Mouse (Mus musculus) kidney, embryonic 14.5 days (tissue): ENCODE measurements around the gene Scn11a. TPM values are rescaled to one million over a fixed set of nuclear protein-coding genes. Genes with fewer than 3 reads are reported as not detected.

Source experiments
- ATAC-seq: fragments of 200-750 bp; cut with Nextera tagmentation; 2 replicates; pipeline ENCODE4 v1.8.0; 2017; ENCODE audit warnings: moderate number of reproducible peaks, mild to moderate bottlenecking, moderate TSS enrichment, moderate library complexity; ENCODE audit not compliant: low FRiP score, low TSS enrichment
- H3K27ac ChIP-seq: fragments of 300-500 bp; sonication (generic); 2 replicates; pipeline ENCODE4 v1.5.1; 2014; ENCODE audit warnings: low read depth, mild to moderate bottlenecking, low read length, moderate library complexity, mixed read lengths
- H3K27me3 ChIP-seq: fragments of 300-500 bp; sonication (generic); 2 replicates; pipeline ENCODE4 v1.6.1; 2014; ENCODE audit warnings: mild to moderate bottlenecking, low read length; ENCODE audit not compliant: control insufficient read depth, insufficient read depth
- H3K36me3 ChIP-seq: fragments of 300-500 bp; sonication (generic); 2 replicates; pipeline ENCODE4 v1.6.1; 2014; ENCODE audit warnings: low read length, mixed read lengths; ENCODE audit not compliant: control insufficient read depth, insufficient read depth
- H3K4me1 ChIP-seq: fragments of 300-500 bp; sonication (generic); 2 replicates; pipeline ENCODE4 v1.6.1; 2014; ENCODE audit warnings: low read length, mixed read lengths; ENCODE audit not compliant: control insufficient read depth, insufficient read depth
- H3K4me2 ChIP-seq: fragments of 300-500 bp; sonication (generic); replicated peaks from 2 replicates; pipeline ENCODE4 v1.6.1; 2014; ENCODE audit warnings: low read depth, mild to moderate bottlenecking, low read length
- H3K4me3 ChIP-seq: fragments of 300-500 bp; sonication (generic); 2 replicates; pipeline ENCODE4 v1.5.1; 2014; ENCODE audit warnings: mild to moderate bottlenecking, low read length
- H3K9ac ChIP-seq: fragments of 300-500 bp; sonication (generic); 2 replicates; pipeline ENCODE4 v1.6.1; 2014; ENCODE audit warnings: low read depth, mild to moderate bottlenecking, low read length, moderate library complexity
- H3K9me3 ChIP-seq: fragments of 300-500 bp; sonication (generic); 2 replicates; pipeline ENCODE4 v1.6.1; 2016; ENCODE audit warnings: low read length; ENCODE audit not compliant: control insufficient read depth
- WGBS: fragments of 180-500 bp; shearing (Covaris S2); extraction: QIAGEN DNeasy Blood & Tissue Kit; methylation state at CpG from one replicate; pipeline ENCODE4 v1.1.7; 2014; 5-methylcytosine and 5-hydroxymethylcytosine counted together
- polyA plus RNA-seq: library from polyadenylated mRNA; unstranded; fragments of >200 nt; fragmentation: Nextera tagmentation; extraction: Ambion mirVana; gene quantifications from 2 replicates; pipeline ENCODE4 v1.2.1, GENCODE M21; 2014

Scn11a gene
- polyA plus RNA-seq, 1 experiment from 2014 or later = 0.04 TPM

DNA sequence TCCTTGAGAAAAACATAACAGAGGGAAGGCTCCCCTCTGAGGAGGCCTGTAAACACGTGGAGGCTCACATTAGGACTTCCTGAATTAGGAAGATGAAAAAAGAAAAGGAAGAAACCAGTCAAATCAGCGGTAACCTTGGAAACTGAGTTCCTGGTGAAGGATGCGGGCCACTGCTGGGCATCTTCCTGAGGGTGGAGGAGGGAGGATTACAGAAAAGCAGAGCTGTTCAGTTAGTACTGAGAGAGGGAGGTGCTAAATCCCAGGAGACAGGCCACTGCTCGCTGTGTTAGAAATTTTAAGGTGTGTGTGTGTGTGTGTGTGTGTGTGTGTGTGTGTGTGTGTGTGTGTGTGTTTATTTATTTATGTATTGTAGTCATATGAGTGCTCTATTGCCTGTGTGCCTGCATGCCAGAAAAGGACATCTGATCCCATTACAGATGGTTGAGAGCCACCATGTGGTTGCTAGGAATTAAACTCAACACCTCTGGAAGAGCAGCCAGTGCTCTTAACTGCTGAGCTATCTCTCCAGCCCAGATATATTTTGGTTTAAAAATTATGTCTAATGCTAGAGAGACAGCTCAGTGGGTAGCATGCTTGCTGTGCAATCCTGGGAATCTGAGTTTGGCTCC lies 17.4 kb upstream of the Scn11a start:
- Histone ChIP-seq H3K4me3 (no peak overlapping the region), H3K9me3 (no peaks in the 10 kb centered on the region), H3K36me3 (no peaks in the 10 kb centered on the region), H3K27ac (no peak overlapping the region), H3K27me3 (no peaks in the 10 kb centered on the region), H3K9ac (no peak overlapping the region), H3K4me1 (no peaks in the 10 kb centered on the region), H3K4me2 (no peak overlapping the region)
- no peak for ATAC-seq
- 33% methylated on average over 4 of the region's 4 CpGs for WGBS

- Histone ChIP-seq H3K4me1 (no peaks in the 10 kb centered on the region), H3K36me3 (no peaks in the 10 kb centered on the region), H3K9ac (no peak overlapping the region), H3K9me3 (no peaks in the 10 kb centered on the region), H3K27ac (no peak overlapping the region), H3K4me3 (no peak overlapping the region), H3K4me2 (no peak overlapping the region), H3K27me3 (no peaks in the 10 kb centered on the region)
- ATAC-seq = no peak
- 31% methylated on average over 6 of the region's 6 CpGs for WGBS
Observed at GRCm38 (mm10) chr9:119842091-119842490, 16.8 kb upstream of the Scn11a start.

- Histone ChIP-seq H3K27ac (no peak overlapping the region), H3K36me3 (no peaks in the 10 kb centered on the region), H3K9ac (no peak overlapping the region), H3K9me3 (no peaks in the 10 kb centered on the region), H3K4me2 (no peak overlapping the region), H3K27me3 (no peaks in the 10 kb centered on the region), H3K4me3 (no peak overlapping the region), H3K4me1 (no peaks in the 10 kb centered on the region)
- ATAC-seq = no peak
- WGBS = 80% methylated on average over 6 of the region's 6 CpGs
Observed at GRCm38 (mm10) chr9:119841159-119841558, 15.9 kb upstream of the Scn11a start.

- 32% methylated on average over 9 of the region's 9 CpGs for WGBS
- Histone ChIP-seq H3K27me3 (no peaks in the 10 kb centered on the region), H3K4me1 (no peaks in the 10 kb centered on the region), H3K36me3 (no peaks in the 10 kb centered on the region), H3K9ac (no peak overlapping the region), H3K4me2 (no peak overlapping the region), H3K27ac (no peak overlapping the region), H3K4me3 (no peak overlapping the region), H3K9me3 (no peaks in the 10 kb centered on the region)
- ATAC-seq = no peak
Observed at GRCm38 (mm10) chr9:119835581-119836125, 10.4 kb upstream of the Scn11a start.

DNA sequence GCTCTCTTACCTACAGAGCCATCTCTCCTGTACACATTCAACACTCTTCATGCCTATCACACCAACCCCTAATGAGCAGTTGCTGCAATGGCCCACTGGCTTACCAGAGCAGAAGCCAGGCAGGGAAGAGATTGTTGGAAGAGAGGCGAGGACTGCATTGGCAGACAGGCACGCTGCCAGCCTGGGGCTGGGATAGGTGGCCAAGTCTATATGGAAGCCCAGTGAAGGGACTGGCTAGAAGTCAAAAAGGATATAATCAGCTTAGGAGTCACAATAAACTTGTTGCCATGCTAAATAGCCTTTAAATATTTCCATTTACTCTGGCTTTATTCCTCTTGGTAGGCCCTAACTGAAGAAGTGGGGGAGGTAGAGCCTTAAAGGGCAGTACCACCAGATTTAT lies 5.7 kb upstream of the Scn11a start:
- Histone ChIP-seq H3K9me3 (no peaks in the 10 kb centered on the region), H3K27me3 (no peaks in the 10 kb centered on the region), H3K36me3 (no peaks in the 10 kb centered on the region), H3K27ac (no peak overlapping the region), H3K4me3 (no peak overlapping the region), H3K9ac (no peak overlapping the region), H3K4me1 (no peaks in the 10 kb centered on the region), H3K4me2 (no peak overlapping the region)
- ATAC-seq = no peak
- WGBS = 92% methylated on average over 2 of the region's 2 CpGs

GRCm38 (mm10) chr9:119823722-119824121 lies 1.5 kb downstream of the Scn11a start:
- Histone ChIP-seq H3K27ac (no peak overlapping the region), H3K4me2 (no peak overlapping the region; the same call in 1 of the 2 replicates), H3K36me3 (no peaks in the 10 kb centered on the region), H3K4me3 (no peak overlapping the region), H3K9me3 (no peaks in the 10 kb centered on the region), H3K9ac (no peak overlapping the region), H3K4me1 (no peaks in the 10 kb centered on the region), H3K27me3 (no peaks in the 10 kb centered on the region)
- ATAC-seq = no peak
- WGBS = 64% methylated on average over 9 of the region's 9 CpGs

DNA sequence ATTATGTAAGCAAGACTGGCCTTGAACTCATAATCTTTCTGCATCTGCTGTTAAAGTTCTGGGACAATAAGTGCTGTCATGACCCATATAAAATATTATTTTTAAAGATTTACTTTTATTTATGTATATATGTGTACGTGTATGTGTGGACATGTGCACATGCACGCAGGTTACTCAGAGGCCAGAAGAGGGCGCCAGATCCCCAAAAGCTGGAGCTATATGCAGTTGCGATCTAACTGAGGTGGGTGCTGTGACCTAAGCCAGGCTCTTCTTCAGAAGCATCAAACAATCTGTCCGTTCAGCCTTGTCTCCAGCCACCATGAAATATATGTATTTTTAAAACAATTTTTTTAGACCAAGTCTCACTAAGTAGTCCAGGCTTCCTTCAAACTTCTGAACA lies 11.6 kb downstream of the Scn11a start:
- no peak for ATAC-seq
- Histone ChIP-seq H3K9ac (no peak overlapping the region), H3K4me2 (no peak overlapping the region), H3K4me3 (no peak overlapping the region), H3K36me3 (no peaks in the 10 kb centered on the region), H3K27ac (no peak overlapping the region), H3K27me3 (no peaks in the 10 kb centered on the region), H3K9me3 (0 out of 2 replicates have a peak, but pooled peaks cover 4% of the 10 kb centered on the region), H3K4me1 (no peaks in the 10 kb centered on the region)
- 93% methylated on average over 5 of the region's 5 CpGs for WGBS

GRCm38 (mm10) chr9:119806491-119806890 lies 18.8 kb downstream of the Scn11a start:
- no peak overlapping the region for H3K9ac ChIP-seq
- H3K27ac ChIP-seq = no peak overlapping the region
- H3K4me1 ChIP-seq = 0 out of 2 replicates have a peak, but pooled peaks cover 2% of the 10 kb centered on the region
- WGBS = 78% methylated on average over 2 of the region's 2 CpGs
- no peak overlapping the region for H3K4me3 ChIP-seq
- H3K27me3 ChIP-seq = no peaks in the 10 kb centered on the region
- no peaks in the 10 kb centered on the region for H3K9me3 ChIP-seq
- H3K4me2 ChIP-seq = no peak overlapping the region
- H3K36me3 ChIP-seq = no peaks in the 10 kb centered on the region
- no peak for ATAC-seq

- no peak overlapping the region for H3K9ac ChIP-seq
- no peaks in the 10 kb centered on the region for H3K36me3 ChIP-seq
- 91% methylated on average over 11 of the region's 11 CpGs for WGBS
- ATAC-seq = no peak
- no peaks in the 10 kb centered on the region for H3K27me3 ChIP-seq
- H3K4me2 ChIP-seq = no peak overlapping the region
- no peak overlapping the region for H3K27ac ChIP-seq
- no peak overlapping the region for H3K4me3 ChIP-seq
- no peaks in the 10 kb centered on the region for H3K9me3 ChIP-seq
- H3K4me1 ChIP-seq = 0 out of 2 replicates have a peak, but pooled peaks cover 4% of the 10 kb centered on the region
Observed at GRCm38 (mm10) chr9:119804501-119804847, 20.8 kb downstream of the Scn11a start.
